Mouse (Mus musculus) cerebellum, adult 2 months (tissue): ENCODE measurements around the gene Runx1. TPM values are rescaled to one million over a fixed set of nuclear protein-coding genes. Genes with fewer than 3 reads are reported as not detected.

Source experiments
- DNase-seq, 2 experiments: peaks; one replicate each; pipeline ENCODE4 v3.0.0; 2021
- H3K27ac ChIP-seq: fragments of 200-500 bp; 2 replicates; pipeline ENCODE4 v1.5.1; 2012; ENCODE audit warnings: low read length, control low read depth, inconsistent platforms; ENCODE audit not compliant: insufficient read depth
- H3K27me3 ChIP-seq: fragments of 200-500 bp; 2 replicates; pipeline ENCODE4 v1.6.1; 2012; ENCODE audit warnings: inconsistent platforms, mild to moderate bottlenecking, low read length, moderate library complexity; ENCODE audit not compliant: control insufficient read depth, insufficient read depth
- H3K4me1 ChIP-seq: fragments of 200-500 bp; 2 replicates; pipeline ENCODE4 v1.6.1; 2011; ENCODE audit warnings: low read length; ENCODE audit not compliant: control insufficient read depth, insufficient read depth
- H3K4me3 ChIP-seq: fragments of 200-500 bp; replicated peaks from 2 replicates; pipeline ENCODE3; 2011; ENCODE audit warnings: mild to moderate bottlenecking, low read depth, low read length, control low read depth; ENCODE audit not compliant: insufficient read depth
- CTCF ChIP-seq: fragments of 200-500 bp; IDR thresholded peaks from 2 replicates; pipeline ENCODE4 v1.5.1; 2011; ENCODE audit warnings: low read depth, mild to moderate bottlenecking, control low read depth, low read length, moderate library complexity, borderline replicate concordance; ENCODE audit not compliant: insufficient read depth
- POLR2A ChIP-seq: fragments of 200-500 bp; IDR thresholded peaks from 2 replicates; pipeline ENCODE4 v1.6.1; 2011; ENCODE audit warnings: low read length, control low read depth, borderline replicate concordance; ENCODE audit not compliant: insufficient read depth
- WGBS: fragments of 180-500 bp; shearing (Covaris S2); methylation state at CpG from one replicate; pipeline ENCODE4 v1.1.7; 2018; 5-methylcytosine and 5-hydroxymethylcytosine counted together
- polyA plus RNA-seq: library from polyadenylated mRNA; depleted of rRNA; stranded (reverse); fragments of >200 nt; gene quantifications from 2 replicates; pipeline ENCODE4 v1.2.3, GENCODE M21; 2012; rRNA removed

Runx1 gene
- 0.52 and 0.55 TPM in 2 replicates for polyA plus RNA-seq

DNA sequence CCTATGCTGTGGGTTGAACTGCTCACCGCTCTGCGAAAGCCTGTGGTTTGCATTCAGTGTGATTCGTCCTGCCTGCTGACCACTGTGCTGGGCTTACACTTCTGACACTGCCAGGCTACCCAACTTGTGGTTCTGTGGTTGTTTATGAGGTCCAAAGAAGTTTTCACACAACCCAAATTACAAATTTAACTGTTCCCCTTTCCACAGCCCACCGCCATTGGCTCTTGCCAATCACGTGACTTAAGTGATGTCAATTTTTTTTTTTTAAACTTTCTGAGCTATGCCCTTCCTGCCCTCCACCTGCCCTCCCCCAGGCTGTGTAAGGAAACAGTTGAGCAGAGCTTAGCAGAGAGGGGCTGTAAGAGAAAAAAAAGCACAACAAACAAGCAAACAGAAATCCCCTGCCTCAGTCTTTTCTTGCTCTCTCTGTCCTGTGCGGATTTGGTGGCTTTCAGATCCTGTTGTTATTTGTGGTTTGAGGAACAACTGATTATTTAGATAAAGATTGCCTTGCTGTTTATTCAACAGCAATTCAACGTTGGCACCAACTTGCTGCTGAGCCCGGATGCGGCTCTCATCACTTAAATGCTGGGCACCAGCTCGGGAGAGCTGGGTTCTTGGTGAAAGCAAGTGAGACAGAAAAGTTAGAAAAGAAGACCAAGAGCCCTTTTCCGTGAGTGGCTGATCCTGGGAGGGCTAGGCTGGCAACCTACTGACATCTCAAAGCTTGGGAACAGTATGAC lies at the start of gene Runx1:
Runx1 (minus strand) TSS at position 242 of the 743 bp plus-strand sequence.
- no peak for DNase-seq

DNA sequence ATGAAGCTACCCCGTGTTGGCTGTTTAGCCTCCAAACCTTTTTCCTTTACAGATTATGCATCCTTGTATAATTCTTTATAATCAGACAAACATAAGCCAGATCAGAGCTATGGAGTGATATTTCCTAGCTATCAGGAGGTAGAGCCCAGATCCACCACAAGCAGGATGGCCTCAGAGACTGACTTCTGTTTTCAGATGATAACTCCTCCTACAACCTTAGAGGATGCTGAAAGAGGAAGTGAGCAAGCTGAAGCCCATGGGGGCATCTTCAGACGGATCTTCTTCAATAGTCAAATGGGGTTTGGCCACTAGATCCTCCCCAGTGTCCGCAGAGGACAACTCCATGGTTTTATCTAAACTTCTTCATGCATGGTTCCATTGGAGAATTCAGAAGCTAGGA lies 48.1 kb upstream of the Runx1 start:
- H3K4me1 ChIP-seq: no peaks in the 10 kb centered on the region
- DNase-seq: no peak
- H3K27ac ChIP-seq: no peak overlapping the region
- no peaks in the 10 kb centered on the region for H3K27me3 ChIP-seq
- 90% methylated on average over 3 of the region's 3 CpGs for WGBS
- H3K4me3 ChIP-seq: no peak overlapping the region
- no peak for TF ChIP-seq CTCF
- TF ChIP-seq POLR2A: no peak

More for the DNA sequence above, at the start of gene Runx1:
- TF ChIP-seq POLR2A: no peak
- no peak for TF ChIP-seq CTCF
- Histone ChIP-seq H3K27ac (no peak within 1 kb of the TSS), H3K4me3 (no peak within 1 kb of the TSS), H3K4me1 (peaks cover 15% of the 10 kb centered on the region), H3K27me3 (no peaks in the 10 kb centered on the region)
- WGBS: 93% methylated on average over 11 of the region's 11 CpGs

DNA sequence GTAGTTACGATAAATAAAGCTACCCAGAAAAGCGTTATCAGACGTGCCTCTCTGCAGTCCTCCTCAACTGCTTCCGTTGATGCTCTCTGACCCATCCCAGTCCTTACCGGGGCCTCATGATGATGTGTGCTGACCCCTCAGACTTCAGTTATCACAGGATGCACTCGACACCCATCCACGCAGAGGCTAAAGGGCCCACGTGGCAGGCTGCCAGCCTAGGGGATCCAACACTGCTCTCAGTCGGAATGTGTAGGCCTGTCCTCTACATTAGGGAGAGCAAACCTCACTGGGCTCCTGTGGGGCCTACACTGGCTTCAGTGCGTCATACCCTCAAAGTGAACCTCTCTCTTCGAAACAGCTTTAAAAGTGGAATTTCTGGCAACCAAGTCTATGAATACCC lies 45.8 kb upstream of the Runx1 start:
- H3K4me1 ChIP-seq: no peaks in the 10 kb centered on the region
- TF ChIP-seq CTCF: no peak
- no peak for TF ChIP-seq POLR2A
- DNase-seq: no peak
- H3K4me3 ChIP-seq: no peak overlapping the region
- H3K27me3 ChIP-seq: no peaks in the 10 kb centered on the region
- no peak overlapping the region for H3K27ac ChIP-seq
- WGBS: 81% methylated on average over 11 of the region's 11 CpGs

DNA sequence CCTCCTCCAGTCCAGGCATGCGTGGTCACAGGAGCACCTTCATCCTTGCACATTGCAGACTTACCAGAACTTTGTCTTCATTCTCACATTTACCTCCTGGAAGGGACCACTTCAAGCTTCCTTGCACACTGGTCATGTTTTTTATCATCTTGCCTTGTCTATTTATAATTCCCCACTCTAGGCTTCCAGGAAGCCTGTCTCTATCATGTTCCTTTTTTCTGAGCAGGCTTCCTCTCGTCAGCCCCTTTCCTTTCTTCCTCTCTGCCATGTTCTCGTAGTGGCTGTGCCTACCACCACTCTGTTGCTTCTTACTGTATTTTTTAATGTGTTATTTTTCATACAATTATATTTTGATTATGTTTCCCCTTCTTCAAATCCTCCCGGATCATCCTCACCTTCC lies 42.6 kb upstream of the Runx1 start:
- TF ChIP-seq CTCF (no peak), POLR2A (no peak)

DNA sequence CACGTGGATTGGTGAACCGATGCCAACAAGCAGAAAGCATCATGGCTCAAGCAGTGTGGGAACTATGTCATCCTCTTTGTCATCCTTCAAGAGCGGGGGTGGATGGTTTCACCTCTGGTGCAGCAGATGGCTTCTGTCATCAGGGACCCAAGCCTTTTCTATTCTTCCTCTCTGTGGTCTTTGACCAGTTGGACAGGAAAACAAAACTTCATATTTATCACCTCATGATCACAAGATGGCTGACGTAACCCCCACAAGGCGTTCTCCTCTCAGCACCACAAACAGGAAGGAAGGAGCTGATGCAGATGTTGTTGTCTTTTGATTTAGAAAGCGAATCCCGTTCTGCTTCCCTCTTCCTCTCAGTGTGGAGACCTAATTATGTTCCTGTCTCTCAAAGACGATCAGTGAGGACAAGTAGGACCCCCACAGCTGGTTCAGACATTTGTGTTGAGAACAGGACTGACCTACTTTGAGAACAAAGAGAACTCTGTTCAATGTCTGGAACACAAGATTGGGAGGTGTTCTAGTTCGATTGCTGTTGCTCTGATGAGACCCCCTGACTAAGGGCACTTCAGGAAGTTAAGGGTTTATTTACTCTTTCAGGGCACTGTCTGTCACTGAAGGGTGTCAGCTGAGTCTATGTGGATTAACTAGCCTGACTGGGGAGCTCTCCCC lies 41.4 kb upstream of the Runx1 start:
- no peak for TF ChIP-seq CTCF
- no peak for TF ChIP-seq POLR2A
- no peak overlapping the region for H3K4me3 ChIP-seq
- 69% methylated on average over 9 of the region's 9 CpGs for WGBS

More for the DNA sequence above, 42.6 kb upstream of the Runx1 start:
- H3K27me3 ChIP-seq: no peaks in the 10 kb centered on the region
- no peak for DNase-seq
- no peaks in the 10 kb centered on the region for H3K4me1 ChIP-seq
- H3K27ac ChIP-seq: no peak overlapping the region
- H3K4me3 ChIP-seq: no peak overlapping the region
- WGBS: 95% methylated on average over 4 of the region's 4 CpGs

DNA sequence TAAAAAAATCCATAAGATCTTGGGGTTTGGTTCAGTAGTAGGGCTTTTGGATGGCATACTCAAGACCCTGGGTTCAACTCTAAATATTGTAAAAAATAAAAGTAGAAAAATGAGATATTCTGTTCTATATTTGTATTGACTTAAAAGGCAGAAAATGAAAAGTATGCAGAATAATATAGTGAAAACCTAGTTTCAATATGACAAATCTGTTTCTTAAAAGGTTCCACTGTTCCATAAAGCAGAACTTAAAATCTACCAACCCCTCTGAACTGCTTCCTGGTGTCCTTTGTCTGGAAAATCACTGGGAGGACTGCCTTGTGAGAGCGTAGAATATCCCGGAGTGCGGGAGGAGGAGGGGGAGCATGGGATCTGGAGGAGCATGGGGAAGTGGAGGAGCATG lies 39.4 kb upstream of the Runx1 start:
- DNase-seq: no peak
- no peak overlapping the region for H3K27ac ChIP-seq
- no peaks in the 10 kb centered on the region for H3K4me1 ChIP-seq
- no peak for TF ChIP-seq CTCF
- TF ChIP-seq POLR2A: no peak
- no peaks in the 10 kb centered on the region for H3K27me3 ChIP-seq
- H3K4me3 ChIP-seq: no peak overlapping the region
- WGBS: 90% methylated on average over 3 of the region's 3 CpGs

More for the DNA sequence above, 41.4 kb upstream of the Runx1 start:
- H3K27me3 ChIP-seq: no peaks in the 10 kb centered on the region
- H3K27ac ChIP-seq: no peak overlapping the region
- no peaks in the 10 kb centered on the region for H3K4me1 ChIP-seq
- no peak for DNase-seq

DNA sequence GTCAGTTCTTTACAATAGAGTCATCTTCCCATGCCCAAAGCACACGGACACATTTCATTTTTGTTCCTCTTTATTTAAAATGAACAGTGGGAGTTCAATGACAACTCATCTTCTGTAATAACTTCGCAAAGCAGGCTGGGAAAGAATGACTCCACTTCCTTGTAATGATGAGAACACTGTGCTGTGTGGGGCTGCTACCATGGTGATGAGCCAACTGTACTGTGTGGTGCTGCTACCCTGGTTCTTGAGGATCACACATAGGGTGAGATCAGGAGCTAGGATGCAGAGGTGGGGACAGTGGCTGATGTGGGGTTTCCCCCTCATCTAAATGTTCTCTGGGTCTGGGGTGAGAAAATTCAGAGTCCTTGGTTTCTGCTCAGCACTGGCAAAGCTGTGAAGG lies 38.2 kb upstream of the Runx1 start:
- Histone ChIP-seq H3K27ac (no peak overlapping the region), H3K27me3 (no peaks in the 10 kb centered on the region), H3K4me3 (no peak overlapping the region), H3K4me1 (no peaks in the 10 kb centered on the region)
- no peak for DNase-seq
- TF ChIP-seq POLR2A: no peak
- TF ChIP-seq CTCF: no peak
- WGBS: 54% methylated on average over 2 of the region's 2 CpGs

DNA sequence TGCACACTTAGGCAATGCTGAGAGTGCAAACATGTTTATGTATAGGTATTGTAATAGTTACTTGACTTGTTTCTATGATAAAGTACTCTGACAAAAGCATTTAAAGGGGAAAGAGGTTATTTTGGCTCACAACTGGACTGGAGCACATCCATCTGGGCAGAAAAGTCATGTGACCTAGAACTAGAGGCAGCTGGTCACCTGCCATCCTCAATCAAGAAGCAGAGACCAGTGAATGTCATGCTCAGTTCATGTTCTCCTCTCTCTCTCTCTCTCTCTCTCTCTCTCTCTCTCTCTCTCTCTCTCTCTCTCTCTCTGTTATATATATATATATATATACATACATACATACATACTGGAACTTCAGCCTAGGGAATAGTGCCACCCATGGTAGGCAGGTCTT lies 37.2 kb upstream of the Runx1 start:
- no peaks in the 10 kb centered on the region for H3K4me1 ChIP-seq
- H3K27ac ChIP-seq: no peak overlapping the region
- no peak overlapping the region for H3K4me3 ChIP-seq
- H3K27me3 ChIP-seq: no peaks in the 10 kb centered on the region
- DNase-seq: no peak
- TF ChIP-seq POLR2A: no peak
- TF ChIP-seq CTCF: no peak
